Mouse (Mus musculus): ENCODE measurements at regions not wholly inside any gene's neighbourhood (a gene's known extent, or its start where the extent isn't known, plus 50 kb on each side); places are given as distances from the start of the nearest gene placed in this dataset.

GRCm38 (mm10) chr6:99844775-99845507 is 118.7 kb upstream of the Prok2 start:
- Histone ChIP-seq H3K9me3 (ENCODE audit: control insufficient read depth, low read length) (no peaks in the 10 kb centered on the region), H3K36me3 (ENCODE audit: control insufficient read depth, insufficient read depth) (no peaks in the 10 kb centered on the region), H3K4me3 (replicated peaks; ENCODE audit: low read length) (no peak overlapping the region), H3K27ac (ENCODE audit: low read length) (no peak overlapping the region), H3K4me1 (replicated peaks; ENCODE audit: control insufficient read depth, insufficient read depth, low read length) (peaks cover 16% of the 10 kb centered on the region), H3K27me3 (replicated peaks; ENCODE audit: control insufficient read depth, insufficient read depth, low read length) (no peaks in the 10 kb centered on the region), H3K9ac (replicated peaks; ENCODE audit: low read depth, low read length) (no peak overlapping the region), H3K4me2 (ENCODE audit: low read length) (no peak overlapping the region)
- peak; percentile 49; the same call in 1 of the 2 replicates for ATAC-seq
- 10% methylated on average over 4 of the region's 4 CpGs for WGBS

DNA sequence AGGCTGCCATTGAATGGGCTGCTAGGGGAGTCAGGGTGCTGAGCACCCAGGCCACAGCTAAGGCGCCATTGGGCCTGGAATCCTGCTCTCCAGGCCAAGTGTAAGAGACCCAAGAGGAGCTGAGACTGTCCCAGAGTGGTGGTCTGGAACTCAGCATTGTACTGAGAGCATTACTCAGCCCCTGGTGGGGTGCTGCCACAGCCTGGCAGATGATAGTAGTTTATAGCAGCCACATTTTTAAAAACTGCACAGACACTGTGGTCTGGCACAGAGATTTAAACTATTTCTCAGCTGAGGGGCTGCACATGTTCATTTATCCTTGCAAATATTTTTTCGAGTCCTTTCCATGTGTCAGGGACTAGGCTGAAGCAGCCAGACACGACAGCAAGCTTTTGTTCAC is 117.3 kb upstream of the Prok2 start:
- ATAC-seq: peak; percentile 63
- H3K9me3 ChIP-seq (ENCODE audit: control insufficient read depth, low read length): no peaks in the 10 kb centered on the region
- 48% methylated on average over 3 of the region's 3 CpGs for WGBS

DNA sequence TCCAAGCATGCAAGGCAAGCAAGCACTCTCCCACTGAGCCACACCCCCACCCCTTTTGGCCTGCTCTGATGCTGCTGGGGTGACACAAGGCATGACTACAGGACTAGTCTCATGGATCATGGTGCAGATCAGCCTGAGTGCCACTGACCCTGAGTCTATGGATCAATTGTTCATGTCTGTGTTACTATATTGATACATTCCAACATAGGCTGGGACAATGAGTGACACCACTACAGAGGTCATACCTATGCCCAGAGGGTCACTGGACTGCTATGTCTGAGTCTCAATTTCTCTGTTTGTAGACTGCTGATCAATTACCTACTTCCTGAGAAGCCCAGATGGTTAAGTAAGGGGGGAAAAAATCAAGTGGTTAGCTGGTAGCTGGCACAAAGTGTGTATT is 116.5 kb upstream of the Prok2 start:
- H3K27me3 ChIP-seq (replicated peaks; ENCODE audit: control insufficient read depth, insufficient read depth, low read length): no peaks in the 10 kb centered on the region
- no peaks in the 10 kb centered on the region for H3K9me3 ChIP-seq (ENCODE audit: control insufficient read depth, low read length)
- H3K36me3 ChIP-seq (ENCODE audit: control insufficient read depth, insufficient read depth): no peaks in the 10 kb centered on the region
- no peak overlapping the region for H3K9ac ChIP-seq (replicated peaks; ENCODE audit: low read depth, low read length)
- peaks cover 16% of the 10 kb centered on the region for H3K4me1 ChIP-seq (replicated peaks; ENCODE audit: control insufficient read depth, insufficient read depth, low read length)
- no peak overlapping the region for H3K27ac ChIP-seq (ENCODE audit: low read length)
- no peak overlapping the region for H3K4me3 ChIP-seq (replicated peaks; ENCODE audit: low read length)
- H3K4me2 ChIP-seq (ENCODE audit: low read length): no peak overlapping the region
- ATAC-seq: no peak

More for the DNA sequence above, 117.3 kb upstream of the Prok2 start:
- Histone ChIP-seq H3K4me3 (replicated peaks; ENCODE audit: low read length) (no peak overlapping the region), H3K9ac (replicated peaks; ENCODE audit: low read depth, low read length) (no peak overlapping the region), H3K4me2 (ENCODE audit: low read length) (no peak overlapping the region), H3K27ac (ENCODE audit: low read length) (no peak overlapping the region), H3K4me1 (replicated peaks; ENCODE audit: control insufficient read depth, insufficient read depth, low read length) (peaks cover 16% of the 10 kb centered on the region), H3K27me3 (replicated peaks; ENCODE audit: control insufficient read depth, insufficient read depth, low read length) (no peaks in the 10 kb centered on the region), H3K36me3 (ENCODE audit: control insufficient read depth, insufficient read depth) (no peaks in the 10 kb centered on the region)

DNA sequence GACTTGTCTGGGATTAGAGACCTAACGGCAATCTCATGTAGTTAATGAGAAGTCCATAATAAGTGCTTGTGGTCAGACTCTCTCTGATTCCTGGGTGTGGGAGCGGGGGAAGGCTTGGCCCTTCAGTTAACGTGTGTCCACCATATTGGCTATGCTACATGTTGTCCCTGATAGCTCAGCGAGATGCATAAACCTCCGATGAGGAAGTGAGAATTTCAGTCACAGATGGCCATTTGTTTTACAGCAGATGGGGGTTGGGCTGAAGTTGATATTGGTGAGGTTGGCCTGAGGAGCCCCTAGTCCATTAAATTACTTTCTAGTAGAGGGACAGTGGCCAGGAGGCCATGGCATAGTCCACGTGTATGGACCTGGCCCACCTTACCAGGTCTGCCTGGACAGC is 114.6 kb upstream of the Prok2 start:
- no peak overlapping the region for H3K4me3 ChIP-seq (replicated peaks; ENCODE audit: low read length)
- no peaks in the 10 kb centered on the region for H3K27me3 ChIP-seq (replicated peaks; ENCODE audit: control insufficient read depth, insufficient read depth, low read length)
- no peak overlapping the region for H3K4me2 ChIP-seq (ENCODE audit: low read length)
- 80% methylated on average over 6 of the region's 6 CpGs for WGBS
- H3K4me1 ChIP-seq (replicated peaks; ENCODE audit: control insufficient read depth, insufficient read depth, low read length): peaks cover 16% of the 10 kb centered on the region
- ATAC-seq: no peak
- H3K9me3 ChIP-seq (ENCODE audit: control insufficient read depth, low read length): no peaks in the 10 kb centered on the region
- H3K36me3 ChIP-seq (ENCODE audit: control insufficient read depth, insufficient read depth): no peaks in the 10 kb centered on the region
- H3K27ac ChIP-seq (ENCODE audit: low read length): no peak overlapping the region
- no peak overlapping the region for H3K9ac ChIP-seq (replicated peaks; ENCODE audit: low read depth, low read length)

DNA sequence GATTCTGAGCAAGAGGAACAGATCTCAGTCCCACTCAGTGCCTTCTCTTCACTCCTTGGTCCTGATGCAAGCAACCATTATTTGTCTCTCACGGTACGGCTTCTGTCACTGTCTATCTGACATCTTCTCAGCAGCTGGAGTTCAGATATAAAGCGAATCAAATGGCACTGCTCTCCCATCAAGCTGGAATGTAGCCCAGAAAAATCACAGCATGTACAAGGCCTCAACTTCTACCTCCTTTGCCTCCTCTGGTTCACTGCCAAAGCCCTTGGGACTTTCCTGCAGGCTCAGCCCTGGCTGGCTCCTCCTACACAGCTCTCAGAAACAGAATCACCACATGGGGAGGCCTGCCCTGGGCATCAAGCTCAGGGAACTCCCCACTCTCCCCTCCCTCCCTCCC is 107.1 kb upstream of the Prok2 start:
- Histone ChIP-seq H3K4me3 (replicated peaks; ENCODE audit: low read length) (no peak overlapping the region), H3K9me3 (ENCODE audit: control insufficient read depth, low read length) (no peaks in the 10 kb centered on the region), H3K27ac (ENCODE audit: low read length) (no peak overlapping the region), H3K9ac (replicated peaks; ENCODE audit: low read depth, low read length) (no peak overlapping the region), H3K36me3 (ENCODE audit: control insufficient read depth, insufficient read depth) (no peaks in the 10 kb centered on the region), H3K27me3 (replicated peaks; ENCODE audit: control insufficient read depth, insufficient read depth, low read length) (no peaks in the 10 kb centered on the region), H3K4me1 (replicated peaks; ENCODE audit: control insufficient read depth, insufficient read depth, low read length) (peaks cover 6% of the 10 kb centered on the region), H3K4me2 (ENCODE audit: low read length) (no peak overlapping the region)
- peak; percentile 93 for ATAC-seq
- 10% methylated on average over 3 of the region's 3 CpGs for WGBS

DNA sequence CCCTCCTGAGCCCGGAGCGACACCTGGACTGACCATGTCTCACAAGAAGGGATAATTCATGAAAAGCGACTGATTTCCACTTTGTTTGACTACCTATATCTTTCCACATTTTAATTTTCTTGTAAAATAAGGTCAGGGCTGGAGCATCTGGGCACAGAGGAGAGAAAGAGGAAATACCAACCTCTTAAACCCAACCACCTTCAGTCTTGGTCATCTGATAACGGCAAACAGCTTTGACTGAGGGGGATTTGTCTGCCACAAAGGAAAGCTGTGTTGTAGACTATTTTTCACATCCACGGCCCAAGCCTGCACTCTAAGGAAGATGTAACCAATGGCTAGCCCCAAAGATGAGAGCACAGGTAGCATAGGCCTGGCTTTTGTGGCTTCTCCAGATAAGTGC is 101.4 kb upstream of the Prok2 start:
- 91% methylated on average over 5 of the region's 5 CpGs for WGBS

GRCm38 (mm10) chr6:99824808-99825207 is 98.6 kb upstream of the Prok2 start:
- Histone ChIP-seq H3K27ac (ENCODE audit: low read length) (no peak overlapping the region), H3K36me3 (ENCODE audit: control insufficient read depth, insufficient read depth) (no peaks in the 10 kb centered on the region), H3K4me3 (replicated peaks; ENCODE audit: low read length) (no peak overlapping the region), H3K27me3 (replicated peaks; ENCODE audit: control insufficient read depth, insufficient read depth, low read length) (no peaks in the 10 kb centered on the region), H3K4me2 (ENCODE audit: low read length) (no peak overlapping the region), H3K4me1 (replicated peaks; ENCODE audit: control insufficient read depth, insufficient read depth, low read length) (peaks cover 10% of the 10 kb centered on the region), H3K9ac (replicated peaks; ENCODE audit: low read depth, low read length) (no peak overlapping the region), H3K9me3 (ENCODE audit: control insufficient read depth, low read length) (no peaks in the 10 kb centered on the region)
- WGBS: 27% methylated on average over 6 of the region's 6 CpGs
- peak; percentile 62; the same call in 1 of the 2 replicates for ATAC-seq

More for the DNA sequence above, 101.4 kb upstream of the Prok2 start:
- Histone ChIP-seq H3K4me2 (ENCODE audit: low read length) (no peak overlapping the region), H3K36me3 (ENCODE audit: control insufficient read depth, insufficient read depth) (no peaks in the 10 kb centered on the region), H3K27ac (ENCODE audit: low read length) (no peak overlapping the region), H3K27me3 (replicated peaks; ENCODE audit: control insufficient read depth, insufficient read depth, low read length) (no peaks in the 10 kb centered on the region), H3K4me1 (replicated peaks; ENCODE audit: control insufficient read depth, insufficient read depth, low read length) (peaks cover 10% of the 10 kb centered on the region), H3K9me3 (ENCODE audit: control insufficient read depth, low read length) (no peaks in the 10 kb centered on the region), H3K4me3 (replicated peaks; ENCODE audit: low read length) (no peak overlapping the region), H3K9ac (replicated peaks; ENCODE audit: low read depth, low read length) (no peak overlapping the region)
- ATAC-seq: no peak

DNA sequence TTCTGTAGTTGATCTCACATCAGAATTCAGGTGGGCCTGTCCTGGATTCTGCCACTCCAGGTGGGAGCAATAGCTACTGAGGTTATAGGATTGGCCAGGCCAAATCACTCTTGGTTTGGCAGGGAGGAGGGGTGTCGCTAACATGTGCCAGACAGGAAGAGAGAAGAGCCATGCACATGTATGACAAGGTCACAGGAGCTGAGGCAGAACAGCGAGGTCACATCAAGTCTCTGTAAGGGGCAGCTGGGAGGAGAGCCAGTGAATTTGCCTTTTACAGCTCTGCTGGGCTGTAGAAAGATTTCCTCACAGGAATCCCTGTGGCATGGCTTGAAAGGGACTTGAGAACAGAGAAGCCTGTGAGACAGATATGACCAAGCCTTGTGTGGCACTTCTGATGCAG is 96.3 kb upstream of the Prok2 start:
- no peak for ATAC-seq
- Histone ChIP-seq H3K27ac (ENCODE audit: low read length) (no peak overlapping the region), H3K4me1 (replicated peaks; ENCODE audit: control insufficient read depth, insufficient read depth, low read length) (peaks cover 14% of the 10 kb centered on the region), H3K27me3 (replicated peaks; ENCODE audit: control insufficient read depth, insufficient read depth, low read length) (no peaks in the 10 kb centered on the region), H3K36me3 (ENCODE audit: control insufficient read depth, insufficient read depth) (no peaks in the 10 kb centered on the region), H3K9me3 (ENCODE audit: control insufficient read depth, low read length) (no peaks in the 10 kb centered on the region), H3K4me2 (ENCODE audit: low read length) (no peak overlapping the region), H3K9ac (replicated peaks; ENCODE audit: low read depth, low read length) (no peak overlapping the region), H3K4me3 (replicated peaks; ENCODE audit: low read length) (no peak overlapping the region)
- WGBS: 80% methylated on average over 2 of the region's 2 CpGs

GRCm38 (mm10) chr6:99819255-99819929 is 93.2 kb upstream of the Prok2 start:
- no peak overlapping the region for H3K27ac ChIP-seq (ENCODE audit: low read length)
- H3K4me2 ChIP-seq (ENCODE audit: low read length): no peak overlapping the region
- no peaks in the 10 kb centered on the region for H3K36me3 ChIP-seq (ENCODE audit: control insufficient read depth, insufficient read depth)
- no peak for ATAC-seq
- no peak overlapping the region for H3K4me3 ChIP-seq (replicated peaks; ENCODE audit: low read length)
- H3K9ac ChIP-seq (replicated peaks; ENCODE audit: low read depth, low read length): no peak overlapping the region
- peaks cover 4% of the 10 kb centered on the region for H3K4me1 ChIP-seq (replicated peaks; ENCODE audit: control insufficient read depth, insufficient read depth, low read length)
- no peaks in the 10 kb centered on the region for H3K9me3 ChIP-seq (ENCODE audit: control insufficient read depth, low read length)
- H3K27me3 ChIP-seq (replicated peaks; ENCODE audit: control insufficient read depth, insufficient read depth, low read length): no peaks in the 10 kb centered on the region; the same call in 1 of the 2 replicates
- WGBS: 45% methylated on average over 8 of the region's 8 CpGs
